Mouse (Mus musculus) stomach, embryonic 15.5 days (tissue): ENCODE results near the gene Tlr12. TPM values are rescaled to one million over a fixed set of nuclear protein-coding genes. Genes with fewer than 3 reads are reported as not detected.
"Not testable (repeated sequence)": the region's sequence is repeated elsewhere in the genome, so short reads cannot be mapped to it uniquely, and the experiment has no call there.

Experiments
- ATAC-seq: fragments of 200-750 bp; cut with Nextera tagmentation; 2 replicates; pipeline ENCODE4 v1.8.0; 2017; ENCODE audit warnings: low read depth, moderate number of reproducible peaks, moderate TSS enrichment; ENCODE audit not compliant: insufficient read depth, low FRiP score
- H3K27ac ChIP-seq: fragments of 300-500 bp; sonication (generic); 2 replicates; pipeline ENCODE4 v1.5.1; 2015; ENCODE audit warnings: mild to moderate bottlenecking, inconsistent platforms
- H3K27me3 ChIP-seq: fragments of 300-500 bp; sonication (generic); replicated peaks from 2 replicates; pipeline ENCODE4 v1.6.1; 2015; ENCODE audit warnings: inconsistent platforms
- H3K36me3 ChIP-seq: fragments of 300-500 bp; sonication (generic); 2 replicates; pipeline ENCODE4 v1.6.1; 2015; ENCODE audit warnings: inconsistent platforms
- H3K4me1 ChIP-seq: fragments of 300-500 bp; sonication (generic); 2 replicates; pipeline ENCODE4 v1.6.1; 2015; ENCODE audit warnings: inconsistent platforms
- H3K4me2 ChIP-seq: fragments of 300-500 bp; sonication (generic); 2 replicates; pipeline ENCODE4 v1.6.1; 2015; ENCODE audit warnings: mild to moderate bottlenecking, inconsistent platforms
- H3K4me3 ChIP-seq: fragments of 300-500 bp; sonication (generic); replicated peaks from 2 replicates; pipeline ENCODE4 v1.5.1; 2015; ENCODE audit warnings: inconsistent platforms
- H3K9ac ChIP-seq: fragments of 300-500 bp; sonication (generic); 2 replicates; pipeline ENCODE4 v1.6.1; 2015; ENCODE audit warnings: inconsistent platforms
- H3K9me3 ChIP-seq: fragments of 300-500 bp; sonication (generic); 2 replicates; pipeline ENCODE4 v1.6.1; 2016; ENCODE audit warnings: inconsistent platforms
- WGBS: fragments of 180-500 bp; shearing (Covaris S2); methylation state at CpG from one replicate; pipeline ENCODE4 v1.1.7; 2015; 5-methylcytosine and 5-hydroxymethylcytosine counted together
- polyA plus RNA-seq: library from polyadenylated mRNA; unstranded; fragments of >200 nt; fragmentation: Nextera tagmentation; extraction: Ambion mirVana; gene quantifications from 2 replicates; pipeline ENCODE4 v1.2.1, GENCODE M21; 2015

The Tlr12 gene
- polyA plus RNA-seq, result 1.5 and 1.7 TPM in 2 replicates

DNA sequence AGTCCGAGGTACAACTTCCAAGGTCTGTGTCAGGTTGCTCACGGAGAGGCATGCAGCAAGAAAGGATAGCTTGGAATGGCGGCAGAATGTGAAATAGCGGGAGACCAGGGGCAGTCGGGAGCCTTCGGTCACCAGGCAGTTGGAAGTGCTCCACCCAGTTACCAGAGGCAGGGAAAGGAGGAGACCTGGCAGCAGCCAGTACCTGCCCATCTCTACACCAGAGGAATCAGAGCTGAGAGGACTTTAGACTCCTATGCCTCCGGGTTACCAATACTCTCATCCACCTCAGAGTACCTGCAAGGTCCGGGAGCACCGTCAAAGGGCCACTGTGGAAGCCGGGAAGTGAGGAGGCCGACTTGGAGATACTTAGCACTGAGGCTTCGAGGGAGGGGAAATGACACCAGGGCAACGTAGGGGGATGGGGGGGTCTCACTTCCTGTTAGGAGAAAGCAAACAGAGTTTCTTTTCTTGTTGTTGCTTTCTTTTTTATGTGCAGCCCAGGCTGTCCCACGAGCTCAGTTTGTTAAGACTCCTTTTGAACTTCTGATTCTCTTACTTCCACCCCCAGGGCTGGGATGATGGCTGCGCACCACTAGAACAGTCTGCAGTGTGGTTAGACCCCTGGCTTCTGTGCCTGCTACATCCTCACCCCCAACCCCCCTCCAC, at the start of gene Tlr12:
Tlr12 (minus strand) TSS at position 374 of the 666 bp plus-strand sequence.
- Histone ChIP-seq H3K4me2 (peak within 1 kb of the TSS; percentile 19; the same call in 1 of the 2 replicates), H3K27ac (0 out of 2 replicates have a peak within 1 kb of the TSS, but pooled peaks have one; percentile 18)

DNA sequence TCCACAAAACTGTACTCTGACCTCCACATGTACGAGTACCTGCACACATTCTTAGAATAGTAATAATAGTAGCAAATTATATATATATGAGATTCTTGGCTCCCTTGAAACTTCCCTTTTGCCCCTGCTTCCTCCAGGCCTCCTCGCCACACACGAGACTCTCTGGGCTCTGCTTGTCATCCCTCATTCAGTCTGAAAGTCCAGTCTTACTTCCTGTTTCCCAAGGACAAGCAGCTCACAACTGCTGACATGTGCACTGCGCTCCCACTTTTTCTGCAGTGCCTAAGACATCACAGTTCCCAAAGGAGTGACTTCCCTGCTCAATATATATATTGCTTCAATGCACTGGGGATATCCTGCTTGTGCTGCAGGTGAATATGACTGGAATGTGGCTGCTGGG, 48.8 kb upstream of the Tlr12 start:
- WGBS, result 47% methylated on average over 4 of the region's 4 CpGs
- not testable (repeated sequence) for H3K4me2 ChIP-seq, H3K4me1 ChIP-seq, H3K4me3 ChIP-seq, ATAC-seq, H3K27ac ChIP-seq, H3K27me3 ChIP-seq, H3K36me3 ChIP-seq, H3K9me3 ChIP-seq, H3K9ac ChIP-seq

More for the DNA sequence above, at the start of gene Tlr12:
- Histone ChIP-seq H3K4me3 (no peak within 1 kb of the TSS), H3K4me1 (peaks cover 11% of the 10 kb centered on the region), H3K9me3 (no peaks in the 10 kb centered on the region), H3K27me3 (peaks cover 4% of the 10 kb centered on the region; the same call in 1 of the 2 replicates), H3K36me3 (no peaks in the 10 kb centered on the region), H3K9ac (no peak within 1 kb of the TSS)
- 46% methylated on average over 15 of the region's 15 CpGs for WGBS
- ATAC-seq, result no peak

DNA sequence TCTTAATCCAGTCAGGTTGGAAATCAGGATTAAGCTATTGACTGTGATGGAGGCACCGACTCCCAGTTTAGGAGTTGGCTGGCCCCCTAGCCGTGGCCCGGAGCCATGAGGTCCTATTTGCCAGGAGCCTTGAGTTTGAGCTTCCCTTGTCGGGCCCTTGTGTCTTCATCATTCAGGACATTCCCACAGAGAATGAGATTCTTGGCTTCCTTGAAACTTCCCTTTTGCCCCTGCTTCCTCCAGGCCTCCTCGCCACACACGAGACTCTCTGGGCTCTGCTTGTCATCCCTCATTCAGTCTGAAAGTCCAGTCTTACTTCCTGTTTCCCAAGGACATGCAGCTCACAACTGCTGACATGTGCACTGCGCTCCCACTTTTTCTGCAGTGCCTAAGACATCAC, 47.9 kb upstream of the Tlr12 start:
- H3K36me3 ChIP-seq, H3K4me3 ChIP-seq, H3K4me2 ChIP-seq, H3K9ac ChIP-seq, ATAC-seq, H3K27ac ChIP-seq, H3K9me3 ChIP-seq, H3K4me1 ChIP-seq, H3K27me3 ChIP-seq: not testable (repeated sequence)
- WGBS, result 58% methylated on average over 7 of the region's 7 CpGs

DNA sequence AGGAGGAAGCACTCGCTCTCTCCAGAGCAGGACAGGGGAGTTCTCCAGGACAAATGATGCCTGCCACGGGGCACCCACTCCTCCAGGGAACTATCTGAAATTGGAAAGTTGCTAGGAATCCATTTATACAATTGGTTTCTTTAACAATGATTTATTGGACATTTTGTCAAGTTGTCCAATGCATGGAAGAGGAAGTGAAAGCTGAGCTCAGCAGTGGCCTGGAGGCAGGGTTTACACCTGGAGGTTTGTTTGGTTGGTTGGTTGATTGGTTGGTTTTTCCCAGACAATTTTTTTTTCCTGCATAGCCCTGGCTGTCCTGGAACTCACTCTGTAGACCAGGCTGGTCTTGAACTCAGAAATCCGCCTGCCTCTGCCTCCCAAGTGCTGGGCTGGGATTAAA, 45.6 kb upstream of the Tlr12 start:
- 66% methylated on average over 3 of the region's 3 CpGs for WGBS

DNA sequence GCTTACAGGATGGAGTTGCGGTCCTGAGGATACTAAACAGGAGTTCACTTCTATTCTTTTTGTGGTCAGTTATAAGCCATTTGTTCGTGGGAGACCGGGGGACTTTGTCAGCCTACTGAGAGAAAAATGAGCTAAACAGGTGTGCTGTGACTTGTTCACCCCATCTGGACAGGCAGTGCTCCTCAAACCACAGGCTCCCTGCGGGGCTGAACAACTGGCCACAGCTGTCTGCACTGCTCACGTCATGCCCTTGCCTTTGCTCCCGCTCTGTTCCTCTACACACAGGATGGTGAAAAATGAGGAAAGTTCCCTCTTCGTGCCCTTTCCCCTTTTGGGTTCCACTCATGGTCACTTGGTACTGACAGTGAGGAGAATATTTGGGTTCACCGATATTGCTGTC, 42.6 kb upstream of the Tlr12 start:
- Histone ChIP-seq H3K27ac (no peak overlapping the region), H3K27me3 (no peaks in the 10 kb centered on the region), H3K36me3 (no peaks in the 10 kb centered on the region), H3K9me3 (no peaks in the 10 kb centered on the region), H3K4me1 (no peaks in the 10 kb centered on the region), H3K4me2 (no peak overlapping the region), H3K4me3 (no peak overlapping the region), H3K9ac (no peak overlapping the region)
- 69% methylated on average over 8 of the region's 8 CpGs for WGBS
- ATAC-seq, result no peak

More for the DNA sequence above, 45.6 kb upstream of the Tlr12 start:
- Histone ChIP-seq H3K36me3 (no peaks in the 10 kb centered on the region), H3K9me3 (no peaks in the 10 kb centered on the region), H3K27ac (no peak overlapping the region), H3K4me3 (no peak overlapping the region), H3K27me3 (no peaks in the 10 kb centered on the region), H3K4me2 (no peak overlapping the region), H3K9ac (no peak overlapping the region), H3K4me1 (no peaks in the 10 kb centered on the region)
- ATAC-seq, result no peak

DNA sequence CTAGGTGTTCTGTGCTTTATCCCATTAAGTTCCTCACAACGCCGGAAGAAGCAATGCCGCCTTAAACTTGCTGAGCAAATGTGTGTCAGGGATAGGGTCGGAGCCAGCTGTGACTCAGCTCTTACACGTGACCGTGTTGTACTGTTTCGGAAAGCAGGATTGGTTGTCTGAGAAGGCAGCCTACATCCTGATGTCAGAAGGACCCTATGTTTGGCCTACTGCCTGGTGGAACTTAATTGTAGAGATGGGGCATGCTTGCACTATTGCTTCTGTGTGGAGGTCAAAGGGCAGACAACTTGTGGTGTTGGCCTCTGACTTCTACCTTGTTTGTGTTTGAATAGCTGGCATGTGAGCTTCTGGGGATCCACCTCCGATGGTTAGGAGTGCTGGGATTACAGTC, 41.8 kb upstream of the Tlr12 start:
- H3K9ac ChIP-seq, result no peak overlapping the region
- H3K27me3 ChIP-seq, result no peaks in the 10 kb centered on the region
- H3K36me3 ChIP-seq, result no peaks in the 10 kb centered on the region
- H3K4me1 ChIP-seq, result 0 out of 2 replicates have a peak, but pooled peaks cover 7% of the 10 kb centered on the region
- H3K4me3 ChIP-seq, result no peak overlapping the region
- no peak overlapping the region for H3K4me2 ChIP-seq
- no peaks in the 10 kb centered on the region for H3K9me3 ChIP-seq
- WGBS, result 85% methylated on average over 8 of the region's 8 CpGs
- no peak overlapping the region for H3K27ac ChIP-seq
- ATAC-seq, result no peak

DNA sequence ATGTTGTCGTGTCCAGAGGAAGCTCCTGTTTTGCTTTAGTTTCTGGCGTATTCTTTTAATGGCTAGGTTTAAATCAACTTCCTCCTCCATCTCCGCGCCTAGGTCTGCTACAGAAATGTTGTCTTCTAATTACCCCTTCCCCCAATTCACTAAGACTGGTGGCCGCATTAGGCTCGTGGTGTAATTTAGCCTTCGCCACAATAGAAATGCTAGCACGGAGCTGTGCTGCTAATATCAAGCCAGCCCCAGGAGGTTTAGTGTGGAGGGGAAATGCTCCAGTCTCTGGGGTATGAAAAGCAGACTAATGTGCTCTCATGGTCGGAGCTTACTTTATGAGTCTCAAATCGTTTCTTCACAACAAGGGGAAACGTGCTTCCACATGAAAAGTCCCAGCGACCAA, 37.0 kb upstream of the Tlr12 start:
- peak overlapping the region; percentile 99 for H3K4me2 ChIP-seq
- H3K9ac ChIP-seq, result peak overlapping the region; percentile 66; the same call in 1 of the 2 replicates
- H3K36me3 ChIP-seq, result no peaks in the 10 kb centered on the region
- 6% methylated on average over 12 of the region's 12 CpGs for WGBS
- no peaks in the 10 kb centered on the region for H3K27me3 ChIP-seq
- peak overlapping the region; percentile 76 for H3K4me3 ChIP-seq
- H3K27ac ChIP-seq, result no peak overlapping the region
- ATAC-seq, result no peak
- H3K4me1 ChIP-seq, result peaks cover 26% of the 10 kb centered on the region
- no peaks in the 10 kb centered on the region for H3K9me3 ChIP-seq

DNA sequence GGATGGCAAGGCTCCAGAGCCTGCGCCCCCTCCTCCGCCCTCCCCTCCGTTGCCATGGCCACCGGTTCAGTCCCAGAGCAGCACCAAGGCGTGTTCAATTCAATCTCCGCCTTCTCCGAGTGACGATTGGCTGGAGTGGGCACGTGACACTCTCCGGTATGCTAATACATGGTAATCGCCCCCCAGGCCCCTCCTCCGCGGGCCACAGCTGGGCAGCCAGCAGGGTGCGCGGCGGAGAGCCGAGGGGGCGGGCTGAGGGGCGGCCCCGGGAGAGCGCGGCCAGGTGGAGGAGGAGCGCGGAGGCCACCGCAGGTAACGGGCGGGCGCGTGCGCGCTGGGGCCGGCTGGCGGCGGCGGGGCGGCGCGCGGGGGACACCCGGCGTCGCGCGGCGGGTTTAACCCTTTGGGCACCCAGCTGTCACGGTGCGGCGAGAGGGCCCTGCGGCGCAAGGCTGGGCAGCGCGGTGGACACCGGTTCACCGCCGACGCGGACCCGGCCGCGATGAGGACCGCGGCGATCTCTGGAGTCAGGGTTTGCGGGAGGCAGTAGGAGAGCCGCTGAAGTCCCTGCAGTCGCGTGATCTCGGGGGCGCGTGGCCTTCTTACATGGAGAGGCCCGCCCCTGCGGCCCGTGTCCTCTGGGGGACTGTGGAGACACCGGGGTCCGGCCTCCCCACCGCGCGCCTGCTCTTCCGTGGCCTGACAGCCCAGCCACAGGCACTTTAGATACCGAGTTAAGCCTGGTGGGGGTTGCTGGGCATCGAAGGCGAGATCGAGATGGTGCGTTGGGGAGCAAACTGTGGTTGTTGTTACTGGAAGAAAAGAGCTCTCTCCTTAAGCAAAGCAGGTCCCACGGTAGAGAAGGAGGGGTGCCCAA, 36.3 kb upstream of the Tlr12 start, which contains the start of gene Phc2:
Phc2 (plus strand) TSS at position 198 of the 877 bp plus-strand sequence.
- no peaks in the 10 kb centered on the region for H3K27me3 ChIP-seq
- H3K4me1 ChIP-seq, result peaks cover 26% of the 10 kb centered on the region
- peak within 1 kb of the TSS; percentile 66 for H3K9ac ChIP-seq
- under 1% methylated on average over 74 of the region's 85 CpGs for WGBS
- no peaks in the 10 kb centered on the region for H3K9me3 ChIP-seq
- H3K36me3 ChIP-seq, result no peaks in the 10 kb centered on the region
- H3K27ac ChIP-seq, result peak within 1 kb of the TSS; percentile 62
- ATAC-seq, result peak; percentile 96
- peak within 1 kb of the TSS; percentile 99 for H3K4me2 ChIP-seq
- peak within 1 kb of the TSS; percentile 76 for H3K4me3 ChIP-seq

DNA sequence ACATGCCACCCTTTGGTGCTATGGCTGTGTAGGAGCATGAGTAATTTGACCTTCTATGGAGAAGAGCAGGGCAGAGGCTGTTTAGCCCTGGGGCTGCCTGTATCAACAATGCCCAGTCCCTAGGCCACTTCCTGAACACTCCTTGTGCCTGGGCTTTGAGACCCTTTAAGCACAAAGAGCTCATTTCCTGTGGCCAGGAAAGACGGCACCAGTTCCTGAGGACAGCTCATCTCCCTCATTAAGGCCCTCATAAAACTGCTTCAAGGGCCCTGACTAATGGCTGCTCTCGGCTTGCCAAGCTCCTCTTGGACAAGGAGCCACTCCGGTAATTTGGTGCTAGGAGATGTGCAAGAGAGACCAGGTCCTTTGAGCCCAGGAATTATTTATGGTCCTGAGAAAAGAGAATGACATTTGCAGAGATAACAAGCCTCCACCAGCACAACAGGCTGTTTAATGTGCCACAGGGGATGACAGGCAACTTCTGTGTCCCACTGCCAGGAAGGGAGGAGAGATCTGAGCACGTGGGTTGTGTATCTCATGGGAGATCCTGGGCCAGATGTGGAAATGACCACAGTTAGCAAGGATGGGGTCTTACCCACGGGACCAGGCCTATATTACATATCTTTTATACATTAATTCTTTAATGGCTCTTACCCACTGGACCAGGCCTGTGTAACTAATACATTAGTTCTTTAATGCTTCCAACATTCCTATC, 34.3 kb upstream of the Tlr12 start:
- Histone ChIP-seq H3K9ac (no peak overlapping the region), H3K36me3 (no peaks in the 10 kb centered on the region), H3K27ac (no peak overlapping the region), H3K27me3 (no peaks in the 10 kb centered on the region), H3K4me2 (no peak overlapping the region), H3K9me3 (no peaks in the 10 kb centered on the region), H3K4me1 (peaks cover 26% of the 10 kb centered on the region), H3K4me3 (no peak overlapping the region)
- 47% methylated on average over 5 of the region's 5 CpGs for WGBS
- no peak for ATAC-seq

DNA sequence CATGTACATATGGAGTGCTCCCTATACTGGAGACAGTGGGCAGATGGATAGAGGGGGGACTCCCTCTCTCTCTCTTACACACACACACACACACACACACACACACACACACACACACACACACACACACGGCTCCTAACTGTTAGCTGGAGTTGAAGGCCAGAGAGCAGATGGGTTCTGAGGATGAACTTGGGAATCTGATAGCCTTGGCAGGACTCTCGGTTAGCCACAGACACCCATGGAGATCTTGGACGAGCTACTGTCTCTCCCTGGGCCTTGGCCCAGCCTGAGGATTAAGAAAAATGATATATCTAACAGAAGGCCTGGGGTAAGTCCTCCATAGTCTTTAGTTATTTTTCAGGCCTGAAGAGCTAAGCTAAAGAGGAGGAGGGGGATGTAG, 33.1 kb upstream of the Tlr12 start:
- Histone ChIP-seq H3K9ac (no peak overlapping the region), H3K9me3 (no peaks in the 10 kb centered on the region), H3K36me3 (no peaks in the 10 kb centered on the region), H3K4me1 (peaks cover 32% of the 10 kb centered on the region), H3K4me3 (no peak overlapping the region), H3K27me3 (no peaks in the 10 kb centered on the region), H3K27ac (no peak overlapping the region), H3K4me2 (no peak overlapping the region)
- 43% methylated on average over 3 of the region's 3 CpGs for WGBS
- ATAC-seq, result no peak

DNA sequence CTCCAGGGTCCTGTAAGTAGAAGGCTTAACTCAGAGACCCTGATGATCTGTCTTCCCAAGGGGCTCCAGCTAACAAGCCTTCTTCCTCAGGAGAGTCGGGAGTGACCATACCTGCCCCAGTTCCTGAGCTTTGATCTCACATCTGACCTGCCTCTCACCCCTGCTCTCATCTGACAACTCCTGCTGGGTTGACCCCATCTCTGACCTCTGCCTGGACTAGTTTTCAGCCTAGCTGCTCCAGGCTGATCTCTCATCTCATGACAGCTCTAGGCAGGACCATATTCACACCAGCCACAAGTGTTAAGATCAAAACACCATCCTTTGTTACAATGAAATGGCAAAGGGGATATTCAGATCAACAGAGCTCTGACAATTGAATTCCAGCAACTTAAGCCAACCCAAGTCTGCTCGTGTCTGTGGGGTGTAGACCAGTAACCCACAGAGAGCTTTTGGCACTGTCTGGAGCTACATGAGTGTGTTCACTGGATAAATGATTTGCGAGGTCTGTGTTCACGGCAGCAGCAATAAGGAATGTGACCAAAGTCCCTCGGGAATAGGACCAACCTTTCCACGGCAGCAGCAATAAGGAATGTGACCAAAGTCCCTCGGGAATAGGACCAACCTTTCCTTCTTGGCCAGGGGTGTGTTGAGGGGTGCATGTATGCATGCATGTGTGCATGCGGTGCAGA, 30.3 kb upstream of the Tlr12 start:
- Histone ChIP-seq H3K4me2 (no peak overlapping the region), H3K27ac (no peak overlapping the region), H3K9me3 (no peaks in the 10 kb centered on the region), H3K4me1 (peaks cover 25% of the 10 kb centered on the region), H3K36me3 (no peaks in the 10 kb centered on the region), H3K9ac (no peak overlapping the region), H3K27me3 (no peaks in the 10 kb centered on the region), H3K4me3 (no peak overlapping the region)
- 48% methylated on average over 8 of the region's 8 CpGs for WGBS
- no peak for ATAC-seq
